Mouse (Mus musculus): ENCODE data around the gene Psmd3.

Gene Psmd3

GRCm38 (mm10) chr11:98744456-98745019, 62.2 kb downstream of the Psmd3 start:
- in situ Hi-C loops (cut with MseI, MboI): no loop called here
